Mouse (Mus musculus): ENCODE measurements at regions not wholly inside any gene's neighbourhood (a gene's known extent, or its start where the extent isn't known, plus 50 kb on each side); places are given as distances from the start of the nearest gene placed in this dataset.

- no peak overlapping the region for H3K4me2 ChIP-seq (ENCODE audit: insufficient read depth, low read depth, poor library complexity, severe bottlenecking)
- no peaks in the 10 kb centered on the region for H3K4me1 ChIP-seq (ENCODE audit: control insufficient read depth in 1 of 2, insufficient read depth in 2 of 2)
- H3K27me3 ChIP-seq (replicated peaks) = no peaks in the 10 kb centered on the region
- no peak for DNase-seq (ENCODE audit: extremely low read depth)
- no peak for TF ChIP-seq GABPA (IDR thresholded peaks at IDR 0.05; ENCODE audit: insufficient replicate concordance, low read depth, low read length)
- TF ChIP-seq USF2 (conservative IDR thresholded peaks at IDR 0.05; ENCODE audit: low read depth, low read length) = no peak
- TF ChIP-seq RCOR1 (conservative IDR thresholded peaks at IDR 0.05; ENCODE audit: low read depth, low read length) = no peak
- no peak for TF ChIP-seq POLR2AphosphoS2 (IDR thresholded peaks at IDR 0.05; ENCODE audit: low read depth, low read length)
- TF ChIP-seq JUND (conservative IDR thresholded peaks at IDR 0.05; ENCODE audit: low read depth, low read length) = no peak
- TF ChIP-seq ETS1 (conservative IDR thresholded peaks at IDR 0.05; ENCODE audit: low read depth, low read length) = no peak
- TF ChIP-seq BHLHE40 (IDR thresholded peaks at IDR 0.05; ENCODE audit: low read depth, low read length) = no peak
- no peak for TF ChIP-seq IRF4 (IDR thresholded peaks at IDR 0.05; ENCODE audit: low read depth, low read length)
- TF ChIP-seq CHD1 (IDR thresholded peaks at IDR 0.05; ENCODE audit: low read depth, low read length) = no peak
- no peak for TF ChIP-seq MAZ (IDR thresholded peaks at IDR 0.05; ENCODE audit: low read depth, low read length)
- no peak for TF ChIP-seq MXI1 (IDR thresholded peaks at IDR 0.05; ENCODE audit: low read depth, low read length)
- no peak overlapping the region for H3K27ac ChIP-seq (ENCODE audit: insufficient read depth, low read depth)
- in situ Hi-C loops (cut with MboI; ENCODE audit: low pct_ligation_motif_present, low pct_unique_long_range_greater_than_20kb, low sequenced_read_pairs) (no loop called here), dilution Hi-C loops (cut with MboI; ENCODE audit: extremely low pct_ligation_motif_present, extremely low pct_unique_long_range_greater_than_20kb, low sequenced_read_pairs) (no loop called here)
- H3K9ac ChIP-seq (ENCODE audit: insufficient read depth, low read depth) = no peak overlapping the region
- H3K9me3 ChIP-seq (replicated peaks; ENCODE audit: low read length) = peaks cover 93% of the 10 kb centered on the region
- no peaks in the 10 kb centered on the region for H3K36me3 ChIP-seq (replicated peaks in 1 of 2; ENCODE audit: control insufficient read depth in 1 of 2, insufficient read depth in 1 of 2, low read length in 1 of 2)
- no peak overlapping the region for H3K4me3 ChIP-seq (replicated peaks in 1 of 3; ENCODE audit: low read depth in 2 of 3, low read length in 2 of 3, poor library complexity in 1 of 3)
- H3K79me2 ChIP-seq (replicated peaks; ENCODE audit: control insufficient read depth, extremely low read depth, insufficient read depth, poor library complexity, severe bottlenecking) = no peaks in the 10 kb centered on the region
Observed at GRCm38 (mm10) chr4:127855836-127856235, 114.9 kb downstream of the CK137956 start.

- H3K9me3 ChIP-seq (replicated peaks; ENCODE audit: low read length) = peaks cover 91% of the 10 kb centered on the region
- dilution Hi-C loops (cut with MboI; ENCODE audit: extremely low pct_ligation_motif_present, extremely low pct_unique_long_range_greater_than_20kb, low sequenced_read_pairs) (no loop called here), in situ Hi-C loops (cut with MboI; ENCODE audit: low pct_ligation_motif_present, low pct_unique_long_range_greater_than_20kb, low sequenced_read_pairs) (no loop called here)
- no peak overlapping the region for H3K4me3 ChIP-seq (replicated peaks in 1 of 3; ENCODE audit: low read depth in 2 of 3, low read length in 2 of 3, poor library complexity in 1 of 3)
- no peaks in the 10 kb centered on the region for H3K36me3 ChIP-seq (replicated peaks in 1 of 2; ENCODE audit: control insufficient read depth in 1 of 2, insufficient read depth in 1 of 2, low read length in 1 of 2)
- no peaks in the 10 kb centered on the region for H3K27me3 ChIP-seq (replicated peaks)
- H3K79me2 ChIP-seq (replicated peaks; ENCODE audit: control insufficient read depth, extremely low read depth, insufficient read depth, poor library complexity, severe bottlenecking) = no peaks in the 10 kb centered on the region
- H3K9ac ChIP-seq (ENCODE audit: insufficient read depth, low read depth) = no peak overlapping the region
- H3K4me2 ChIP-seq (ENCODE audit: insufficient read depth, low read depth, poor library complexity, severe bottlenecking) = no peak overlapping the region
- no peak for DNase-seq (ENCODE audit: extremely low read depth)
- H3K4me1 ChIP-seq (ENCODE audit: control insufficient read depth in 1 of 2, insufficient read depth in 2 of 2) = no peaks in the 10 kb centered on the region
- TF ChIP-seq ETS1 (conservative IDR thresholded peaks at IDR 0.05; ENCODE audit: low read depth, low read length) = no peak
- no peak for TF ChIP-seq BHLHE40 (IDR thresholded peaks at IDR 0.05; ENCODE audit: low read depth, low read length)
- TF ChIP-seq ZKSCAN1 (IDR thresholded peaks at IDR 0.05; ENCODE audit: borderline replicate concordance, low read depth, low read length) = no peak
- no peak for TF ChIP-seq CTCF (conservative IDR thresholded peaks at IDR 0.05 in 1 of 2, IDR thresholded peaks at IDR 0.05 in 1 of 2; ENCODE audit: low read depth in 2 of 2, low read length in 2 of 2)
- TF ChIP-seq USF1 (IDR thresholded peaks at IDR 0.05; ENCODE audit: low read depth, low read length) = no peak
- no peak for TF ChIP-seq USF2 (conservative IDR thresholded peaks at IDR 0.05; ENCODE audit: low read depth, low read length)
- TF ChIP-seq MAX (IDR thresholded peaks at IDR 0.05; ENCODE audit: low read length) = no peak
- TF ChIP-seq JUND (conservative IDR thresholded peaks at IDR 0.05; ENCODE audit: low read depth, low read length) = no peak
- TF ChIP-seq EP300 (IDR thresholded peaks at IDR 0.05; ENCODE audit: low read length) = no peak
- TF ChIP-seq ZNF384 (IDR thresholded peaks at IDR 0.05; ENCODE audit: low read depth, low read length) = no peak
- H3K27ac ChIP-seq (ENCODE audit: insufficient read depth, low read depth) = no peak overlapping the region
Observed at GRCm38 (mm10) chr4:127854776-127855409, 115.9 kb downstream of the CK137956 start.

Measured in CH12.LX (cell line).